14 mouse cellular contexts compared by ENCODE assay signal in the genomic region with DNA sequence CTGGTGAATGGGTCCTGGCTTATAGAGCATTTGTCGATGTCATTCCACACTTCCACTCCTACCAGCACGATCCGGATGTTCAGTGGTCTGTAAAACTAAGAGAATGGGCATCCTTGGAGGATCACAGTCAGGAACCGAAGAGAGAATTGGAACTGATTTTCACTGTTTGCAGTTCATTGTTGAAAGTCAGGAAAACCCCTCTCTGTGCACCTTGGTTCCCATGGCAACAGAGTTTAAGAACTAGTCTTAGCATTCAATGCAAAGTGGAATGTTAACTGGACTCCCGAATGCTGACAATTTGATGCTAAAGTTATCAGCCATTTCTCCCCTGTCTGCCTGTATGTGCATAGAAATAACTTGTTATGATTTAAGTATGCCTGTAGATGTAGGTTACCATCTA.
"Had no signal": no experiment of that assay in that cellular context is flagged by ENCODE, and none has a peak within 500 bp of the region (broad histone marks: within the 10 kb centered on the region; RNA-seq: fewer than 3 reads in every experiment).

No protein-coding gene starts in this region.

- H3K4me3 ChIP-seq: kidney, embryonic 15.5 days; left cerebral cortex, adult 2 months; limb, embryonic 15.5 days; liver, embryonic 12.5 days; midbrain, embryonic 12.5 days; stomach, embryonic 15.5 days had no signal

- DNase-seq: kidney, adult 2 months; kidney, postnatal 14 days; lung, embryonic 14.5 days; lung, postnatal 10 days; lung, postnatal 4 days; right cerebral cortex, postnatal 14 days; thymus, adult 2 months; thymus, postnatal 25 days had no signal

- H3K27ac ChIP-seq: kidney, embryonic 15.5 days; left cerebral cortex, adult 2 months; limb, embryonic 15.5 days; liver, embryonic 12.5 days; midbrain, embryonic 12.5 days; stomach, embryonic 15.5 days had no signal

- ATAC-seq: liver, embryonic 12.5 days had no signal

- H3K9ac ChIP-seq: kidney, embryonic 15.5 days; limb, embryonic 15.5 days; liver, embryonic 12.5 days; lung, embryonic 14.5 days; midbrain, embryonic 12.5 days; stomach, embryonic 15.5 days had no signal

- H3K4me2 ChIP-seq: kidney, embryonic 15.5 days; limb, embryonic 15.5 days; liver, embryonic 12.5 days; lung, embryonic 14.5 days; midbrain, embryonic 12.5 days; stomach, embryonic 15.5 days had no signal

- H3K36me3 ChIP-seq: kidney, embryonic 15.5 days; liver, embryonic 12.5 days; midbrain, embryonic 12.5 days; stomach, embryonic 15.5 days had no signal

- H3K4me1 ChIP-seq: stomach, embryonic 15.5 days had no signal

- H3K9me3 ChIP-seq: kidney, embryonic 15.5 days; limb, embryonic 15.5 days; liver, embryonic 12.5 days; midbrain, embryonic 12.5 days; stomach, embryonic 15.5 days had no signal

- H3K27me3 ChIP-seq: kidney, embryonic 15.5 days; limb, embryonic 15.5 days; liver, embryonic 12.5 days; midbrain, embryonic 12.5 days; stomach, embryonic 15.5 days had no signal
